Mouse (Mus musculus): ENCODE results near the gene Rtp2.
"Not testable (repeated sequence)": the region's sequence is repeated elsewhere in the genome, so short reads cannot be mapped to it uniquely, and the experiment has no call there.

The Rtp2 gene

GRCm38 (mm10) chr16:23952101-23952727, 20.0 kb upstream of the Rtp2 start:
- no peak for DNase-seq (ENCODE audit: low read depth in 2 of 2, low spot score in 2 of 2)

GRCm38 (mm10) chr16:23947654-23948053, 15.5 kb upstream of the Rtp2 start:
- DNase-seq (ENCODE audit: low read depth in 2 of 2, low spot score in 2 of 2) = no peak

GRCm38 (mm10) chr16:23944801-23945200, 12.6 kb upstream of the Rtp2 start:
- no peak for DNase-seq (ENCODE audit: low read depth in 2 of 2, low spot score in 2 of 2)

- no peak for DNase-seq (ENCODE audit: low read depth in 2 of 2, low spot score in 2 of 2)
Observed at GRCm38 (mm10) chr16:23934397-23934796, 2.2 kb upstream of the Rtp2 start.

- DNase-seq (ENCODE audit: low read depth in 2 of 2, low spot score in 2 of 2) = no peak
Observed at GRCm38 (mm10) chr16:23931275-23931674, 919 bp downstream of the Rtp2 start.

- DNase-seq (ENCODE audit: low read depth in 2 of 2, low spot score in 2 of 2) = no peak
Observed at GRCm38 (mm10) chr16:23930426-23931073, 1.6 kb downstream of the Rtp2 start.

GRCm38 (mm10) chr16:23927301-23928114, 4.7 kb downstream of the Rtp2 start:
- no peak for DNase-seq (ENCODE audit: low read depth in 2 of 2, low spot score in 2 of 2)

GRCm38 (mm10) chr16:23922906-23923305, 9.3 kb downstream of the Rtp2 start:
- DNase-seq (ENCODE audit: low read depth in 2 of 2, low spot score in 2 of 2) = no peak

- no peak for DNase-seq (ENCODE audit: low read depth in 2 of 2, low spot score in 2 of 2)
Observed at GRCm38 (mm10) chr16:23921697-23922096, 10.5 kb downstream of the Rtp2 start.

- DNase-seq (ENCODE audit: low read depth in 2 of 2, low spot score in 2 of 2) = no peak
Observed at GRCm38 (mm10) chr16:23919418-23919817, 12.8 kb downstream of the Rtp2 start.

- no peak for DNase-seq (ENCODE audit: low read depth in 2 of 2, low spot score in 2 of 2)
Observed at GRCm38 (mm10) chr16:23913401-23913800, 18.8 kb downstream of the Rtp2 start.

- DNase-seq (ENCODE audit: low read depth in 2 of 2, low spot score in 2 of 2) = no peak
Observed at GRCm38 (mm10) chr16:23912741-23913140, 19.5 kb downstream of the Rtp2 start.

- not testable (repeated sequence) for DNase-seq (ENCODE audit: low read depth in 2 of 2, low spot score in 2 of 2)
Observed at GRCm38 (mm10) chr16:23909015-23909354, 23.2 kb downstream of the Rtp2 start.

GRCm38 (mm10) chr16:23908076-23909014, 23.8 kb downstream of the Rtp2 start:
- DNase-seq (ENCODE audit: low read depth in 2 of 2, low spot score in 2 of 2) = not testable (repeated sequence)

GRCm38 (mm10) chr16:23906586-23906985, 25.6 kb downstream of the Rtp2 start:
- DNase-seq (ENCODE audit: low read depth in 2 of 2, low spot score in 2 of 2) = not testable (repeated sequence)

GRCm38 (mm10) chr16:23901411-23901810, 30.8 kb downstream of the Rtp2 start:
- no peak for DNase-seq (ENCODE audit: low read depth in 2 of 2, low spot score in 2 of 2)

- DNase-seq (ENCODE audit: low read depth in 2 of 2, low spot score in 2 of 2) = no peak
Observed at GRCm38 (mm10) chr16:23900061-23900460, 32.1 kb downstream of the Rtp2 start.

- DNase-seq (ENCODE audit: low read depth in 2 of 2, low spot score in 2 of 2) = peak; percentile 40 to 61
Observed at GRCm38 (mm10) chr16:23898840-23899239, 33.4 kb downstream of the Rtp2 start.

GRCm38 (mm10) chr16:23897984-23898586, 34.1 kb downstream of the Rtp2 start:
- peak; percentile 20 to 59 for DNase-seq (ENCODE audit: low read depth in 2 of 2, low spot score in 2 of 2)

- DNase-seq (ENCODE audit: low read depth in 2 of 2, low spot score in 2 of 2) = no peak
Observed at GRCm38 (mm10) chr16:23897486-23897885, 34.7 kb downstream of the Rtp2 start.

GRCm38 (mm10) chr16:23895135-23895534, 37.1 kb downstream of the Rtp2 start:
- no peak for DNase-seq (ENCODE audit: low read depth in 2 of 2, low spot score in 2 of 2)
